In the genomic region with DNA sequence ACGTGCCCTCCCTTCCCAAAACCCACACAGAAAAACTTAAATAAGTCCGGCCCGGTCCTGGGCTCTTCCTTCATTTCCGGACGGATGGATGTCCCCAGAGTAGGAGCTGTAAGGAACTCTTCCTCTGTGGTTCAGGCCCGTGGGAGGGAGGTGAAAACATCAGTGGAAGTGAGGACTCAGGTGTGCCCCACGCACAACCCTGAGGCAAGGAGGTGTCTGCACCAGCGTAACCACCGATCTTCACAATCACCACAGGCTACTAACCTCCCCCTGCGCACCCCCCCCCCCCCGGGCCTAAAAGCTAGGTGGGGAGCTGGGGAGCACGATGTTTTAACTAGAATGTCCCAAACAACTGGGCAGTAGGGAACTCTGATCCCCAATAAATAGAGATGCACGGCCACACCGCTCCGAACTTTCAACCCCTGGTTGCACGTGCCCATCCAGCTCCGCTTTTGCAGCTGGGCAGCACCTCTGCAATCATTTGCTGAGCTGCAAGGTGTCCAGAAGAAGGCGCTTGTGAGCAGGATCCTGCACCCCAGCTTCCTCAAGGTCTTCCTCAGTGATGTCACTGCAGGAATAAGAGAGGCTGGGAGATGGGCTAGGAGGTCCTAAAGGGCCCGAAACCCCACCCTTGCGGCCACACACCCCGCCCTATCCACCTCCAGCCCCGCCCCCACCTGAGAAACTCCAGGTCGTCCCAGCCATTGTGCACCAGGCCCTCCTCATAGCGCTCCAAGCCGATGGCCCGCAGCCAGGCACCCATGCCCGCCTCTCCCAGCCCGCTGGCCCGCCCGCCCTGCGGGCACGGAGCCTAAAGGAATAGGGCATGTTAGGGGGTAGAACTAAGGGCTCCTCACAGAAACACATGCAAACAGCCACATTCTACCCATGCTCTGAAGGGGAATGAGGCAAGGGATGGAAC, we compare ENCODE assay signal across 9 mouse cellular contexts. TPM values are rescaled to one million over a fixed set of nuclear protein-coding genes. Genes with fewer than 3 reads are reported as not detected.
DNase-seq lines count a peak whose midpoint lies in the region; ATAC-seq and TF ChIP-seq lines count a peak whose summit lies in the region.
"Had no signal": no experiment of that assay in that cellular context is flagged by ENCODE, and none has a peak within 500 bp of the region (broad histone marks: within the 10 kb centered on the region; RNA-seq: fewer than 3 reads in every experiment).

No protein-coding gene starts in this region.

- H3K9me3 ChIP-seq in intestine, embryonic 15.5 days, result no peaks in the 10 kb centered on the region
- no peaks in the 10 kb centered on the region for H3K9me3 ChIP-seq in lung, embryonic 15.5 days
- H3K9me3 ChIP-seq in stomach, postnatal 0 days (ENCODE audit: control insufficient read depth, low read length), result no peaks in the 10 kb centered on the region

- no peak overlapping the region; the same call in 1 of the 2 replicates for H3K4me2 ChIP-seq in intestine, embryonic 15.5 days (replicated peaks)
- peak overlapping the region; percentile 88; the same call in 1 of the 2 replicates for H3K4me2 ChIP-seq in lung, embryonic 15.5 days
- no peak overlapping the region for H3K4me2 ChIP-seq in stomach, postnatal 0 days (replicated peaks; ENCODE audit: low read depth)

- no peak overlapping the region for H3K4me3 ChIP-seq in gastrocnemius, adult 2 months
- no peak overlapping the region for H3K4me3 ChIP-seq in intestine, embryonic 15.5 days (replicated peaks)
- H3K4me3 ChIP-seq in lung, embryonic 15.5 days, result no peak overlapping the region
- no peak overlapping the region for H3K4me3 ChIP-seq in stomach, postnatal 0 days (ENCODE audit: low read depth, low read length)
- H3K4me3 ChIP-seq: erythroblast, embryonic 14.5 days had no signal

- DNase-seq in gastrocnemius, adult 2 months, result peak; percentile 47
- DNase-seq in gastrocnemius, adult 8-10 months (ENCODE audit: low spot score in 2 of 2), result no peak
- DNase-seq in embryo, embryonic 10 days (ENCODE audit: low spot score), result peak; percentile 77
- peak; percentile 66 for DNase-seq in stomach, postnatal 0 days (ENCODE audit: low spot score)
- DNase-seq in layer of hippocampus, adult 11-12 months (ENCODE audit: low spot score), result no peak

- peaks cover 22% of the 10 kb centered on the region for H3K4me1 ChIP-seq in intestine, embryonic 15.5 days (replicated peaks)
- H3K4me1 ChIP-seq in lung, embryonic 15.5 days, result peaks cover 36% of the 10 kb centered on the region
- H3K4me1 ChIP-seq in stomach, postnatal 0 days (replicated peaks; ENCODE audit: control insufficient read depth, insufficient read depth), result peaks cover 11% of the 10 kb centered on the region; the same call in 1 of the 2 replicates

- peak; percentile 46 for TF ChIP-seq CTCF in gastrocnemius, adult 2 months (IDR thresholded peaks at IDR 0.05)
- peak; percentile 72 for TF ChIP-seq CTCF in stomach, postnatal 0 days (IDR thresholded peaks at IDR 0.05; ENCODE audit: low read depth)

- H3K27ac ChIP-seq in gastrocnemius, adult 2 months, result no peak overlapping the region
- H3K27ac ChIP-seq in intestine, embryonic 15.5 days, result no peak overlapping the region
- peak overlapping the region; percentile 93 for H3K27ac ChIP-seq in lung, embryonic 15.5 days
- no peak overlapping the region for H3K27ac ChIP-seq in stomach, postnatal 0 days (replicated peaks)

- peaks cover 37% of the 10 kb centered on the region for H3K27me3 ChIP-seq in intestine, embryonic 15.5 days (replicated peaks)
- peaks cover 36% of the 10 kb centered on the region for H3K27me3 ChIP-seq in lung, embryonic 15.5 days
- peaks cover 20% of the 10 kb centered on the region for H3K27me3 ChIP-seq in stomach, postnatal 0 days (ENCODE audit: control insufficient read depth, insufficient read depth, low read length)

- TF ChIP-seq EP300 in stomach, postnatal 0 days (optimal IDR thresholded peaks at IDR 0.05), result no peak

- H3K9ac ChIP-seq in intestine, embryonic 15.5 days, result no peak overlapping the region
- no peak overlapping the region for H3K9ac ChIP-seq in lung, embryonic 15.5 days
- no peak overlapping the region for H3K9ac ChIP-seq in stomach, postnatal 0 days (ENCODE audit: low read length)

- ATAC-seq in intestine, embryonic 15.5 days, result peak; percentile 26
- peak; percentile 8; the same call in 1 of the 2 replicates for ATAC-seq in lung, embryonic 15.5 days (ENCODE audit: borderline replicate concordance, extremely low read depth, low FRiP score, low TSS enrichment)
- 0 out of 2 replicates have a peak, but pooled peaks have one; percentile 13 for ATAC-seq in stomach, postnatal 0 days (ENCODE audit: low FRiP score, low TSS enrichment)
- no peak for ATAC-seq in erythroid progenitor cell, adult 5-6 weeks (replicated peaks; ENCODE audit: low FRiP score, poor library complexity, severe bottlenecking)

- intact Hi-C loops in gastrocnemius, adult 2 months (cut with DNase I), result no loop called here

- 46% methylated on average over 32 of the region's 32 CpGs for WGBS in intestine, embryonic 15.5 days
- WGBS in lung, embryonic 15.5 days, result 45% methylated on average over 32 of the region's 32 CpGs
- 60% methylated on average over 32 of the region's 32 CpGs for WGBS in stomach, postnatal 0 days

- peaks cover 35% of the 10 kb centered on the region for H3K36me3 ChIP-seq in intestine, embryonic 15.5 days
- H3K36me3 ChIP-seq in lung, embryonic 15.5 days, result peaks cover 45% of the 10 kb centered on the region
- peaks cover 22% of the 10 kb centered on the region for H3K36me3 ChIP-seq in stomach, postnatal 0 days (ENCODE audit: control insufficient read depth, insufficient read depth, low read length)

RNA-seq across cellular contexts. Expression of a gene that starts 5.0 kb away (rescaled TPM):
- not detected for total RNA-seq in gastrocnemius, adult 2 months (2021)
- not detected for total RNA-seq in gastrocnemius, adult 8-10 months (2022)
- 3.4 and 4.2 TPM in 2 replicates for polyA plus RNA-seq in intestine, embryonic 15.5 days (2015; fragmentation: Nextera tagmentation; extraction: Ambion mirVana)
- 0.29 and 0.77 TPM in 2 replicates for polyA plus RNA-seq in lung, embryonic 15.5 days (2015; fragmentation: Nextera tagmentation; extraction: Ambion mirVana)
- polyA plus RNA-seq in stomach, postnatal 0 days (2015; fragmentation: Nextera tagmentation; extraction: Ambion mirVana), result 3.7 and 4.4 TPM in 2 replicates
- not detected in 2 replicates for total RNA-seq in erythroid progenitor cell, adult 5-6 weeks (2015; ENCODE audit: low replicate concordance)
- not detected in 2 replicates for total RNA-seq in erythroid progenitor cell, adult 5-6 weeks (2017; ENCODE audit: low replicate concordance)
- polyA plus RNA-seq: erythroblast, embryonic 14.5 days had no signal

RNA-seq across cellular contexts. Expression of a gene that starts 14.9 kb away (rescaled TPM):
- 10 to 100 TPM; 89.0 to 96.5 TPM for total RNA-seq in gastrocnemius, adult 2 months (2021)
- 100 to 1,000 TPM in 2 of 4 experiments, 10 to 100 TPM in 2; 75.1 to 104 (median 99.5) TPM for total RNA-seq in gastrocnemius, adult 8-10 months (2022)
- polyA plus RNA-seq in intestine, embryonic 15.5 days (2015; fragmentation: Nextera tagmentation; extraction: Ambion mirVana), result 34.9 and 35.4 TPM in 2 replicates
- polyA plus RNA-seq in lung, embryonic 15.5 days (2015; fragmentation: Nextera tagmentation; extraction: Ambion mirVana), result 54.7 and 61.7 TPM in 2 replicates
- 16.6 and 17.6 TPM in 2 replicates for polyA plus RNA-seq in stomach, postnatal 0 days (2015; fragmentation: Nextera tagmentation; extraction: Ambion mirVana)
- 6.1 and 18.9 TPM in 2 replicates for total RNA-seq in erythroid progenitor cell, adult 5-6 weeks (2015; ENCODE audit: low replicate concordance)
- total RNA-seq in erythroid progenitor cell, adult 5-6 weeks (2017; ENCODE audit: low replicate concordance), result 0.68 and 2.2 TPM in 2 replicates

RNA-seq across cellular contexts. Expression of a gene that starts 33.9 kb away (rescaled TPM):
- 1 to 10 TPM in 1 of 2 experiments, under 1 TPM in 1; 0.77 to 4.3 TPM for total RNA-seq in gastrocnemius, adult 2 months (2021)
- total RNA-seq in gastrocnemius, adult 8-10 months (2022), result 1 to 10 TPM in 2 of 4 experiments, under 1 TPM in 2; 0.53 to 2.6 (median 1.2) TPM
- polyA plus RNA-seq in intestine, embryonic 15.5 days (2015; fragmentation: Nextera tagmentation; extraction: Ambion mirVana), result 2.3 and 2.9 TPM in 2 replicates
- polyA plus RNA-seq in lung, embryonic 15.5 days (2015; fragmentation: Nextera tagmentation; extraction: Ambion mirVana), result 1.0 and 2.0 TPM in 2 replicates
- polyA plus RNA-seq in stomach, postnatal 0 days (2015; fragmentation: Nextera tagmentation; extraction: Ambion mirVana), result 1.3 and 2.0 TPM in 2 replicates
- 1.1 and 10.9 TPM in 2 replicates for total RNA-seq in erythroid progenitor cell, adult 5-6 weeks (2015; ENCODE audit: low replicate concordance)
- total RNA-seq in erythroid progenitor cell, adult 5-6 weeks (2017; ENCODE audit: low replicate concordance), result 2.3 TPM in 1 of 2 replicates, not detected in the other
- polyA plus RNA-seq: erythroblast, embryonic 14.5 days had no signal

RNA-seq across cellular contexts. Expression of a gene that starts 40.4 kb away (rescaled TPM):
- total RNA-seq in gastrocnemius, adult 2 months (2021), result 10 to 100 TPM; 17.3 to 26.6 TPM
- total RNA-seq in gastrocnemius, adult 8-10 months (2022), result 10 to 100 TPM; 17.8 to 28.6 (median 26.0) TPM
- 71.5 and 74.7 TPM in 2 replicates for polyA plus RNA-seq in intestine, embryonic 15.5 days (2015; fragmentation: Nextera tagmentation; extraction: Ambion mirVana)
- 80.4 and 84.6 TPM in 2 replicates for polyA plus RNA-seq in lung, embryonic 15.5 days (2015; fragmentation: Nextera tagmentation; extraction: Ambion mirVana)
- polyA plus RNA-seq in stomach, postnatal 0 days (2015; fragmentation: Nextera tagmentation; extraction: Ambion mirVana), result 38.8 and 42.7 TPM in 2 replicates
- 51.9 and 60.8 TPM in 2 replicates for total RNA-seq in erythroid progenitor cell, adult 5-6 weeks (2015; ENCODE audit: low replicate concordance)
- 34.3 and 39.8 TPM in 2 replicates for total RNA-seq in erythroid progenitor cell, adult 5-6 weeks (2017; ENCODE audit: low replicate concordance)

RNA-seq across cellular contexts. Expression of a gene that starts 47.5 kb away (rescaled TPM):
- total RNA-seq in gastrocnemius, adult 2 months (2021), result 1 to 10 TPM; 2.4 to 2.8 TPM
- total RNA-seq in gastrocnemius, adult 8-10 months (2022), result 1 to 10 TPM; 1.1 to 1.6 (median 1.3) TPM
- 121 and 149 TPM in 2 replicates for polyA plus RNA-seq in intestine, embryonic 15.5 days (2015; fragmentation: Nextera tagmentation; extraction: Ambion mirVana)
- polyA plus RNA-seq in lung, embryonic 15.5 days (2015; fragmentation: Nextera tagmentation; extraction: Ambion mirVana), result 0.68 and 0.95 TPM in 2 replicates
- polyA plus RNA-seq in stomach, postnatal 0 days (2015; fragmentation: Nextera tagmentation; extraction: Ambion mirVana), result 3.2 and 4.0 TPM in 2 replicates
- not detected in 2 replicates for total RNA-seq in erythroid progenitor cell, adult 5-6 weeks (2015; ENCODE audit: low replicate concordance)
- not detected in 2 replicates for total RNA-seq in erythroid progenitor cell, adult 5-6 weeks (2017; ENCODE audit: low replicate concordance)
- polyA plus RNA-seq: erythroblast, embryonic 14.5 days had no signal

Comparison
In these comparisons a context has a peak if more than half of its experiments do, and no peak if none do; other contexts are left out.
1. DNase-seq: peak in gastrocnemius, adult 2 months (single experiment), embryo, embryonic 10 days (single experiment) and stomach, postnatal 0 days (single experiment); none in gastrocnemius, adult 8-10 months (0 of 2) and layer of hippocampus, adult 11-12 months (single experiment).